Mouse (Mus musculus): ENCODE results near the gene Wdfy2.
"Not testable (repeated sequence)": the region's sequence is repeated elsewhere in the genome, so short reads cannot be mapped to it uniquely, and the experiment has no call there.

Wdfy2 gene

GRCm38 (mm10) chr14:62878634-62879430 lies 41.4 kb downstream of the Wdfy2 start:
- no peak for DNase-seq (ENCODE audit: low spot score in 2 of 2)

- DNase-seq (ENCODE audit: low spot score in 2 of 2): peak; percentile 89 to 91
Observed at GRCm38 (mm10) chr14:62879497-62879896, 42.0 kb downstream of the Wdfy2 start.

GRCm38 (mm10) chr14:62880084-62880851 lies 42.8 kb downstream of the Wdfy2 start:
- peak; percentile 62 to 75 for DNase-seq (ENCODE audit: low spot score in 2 of 2)

DNA sequence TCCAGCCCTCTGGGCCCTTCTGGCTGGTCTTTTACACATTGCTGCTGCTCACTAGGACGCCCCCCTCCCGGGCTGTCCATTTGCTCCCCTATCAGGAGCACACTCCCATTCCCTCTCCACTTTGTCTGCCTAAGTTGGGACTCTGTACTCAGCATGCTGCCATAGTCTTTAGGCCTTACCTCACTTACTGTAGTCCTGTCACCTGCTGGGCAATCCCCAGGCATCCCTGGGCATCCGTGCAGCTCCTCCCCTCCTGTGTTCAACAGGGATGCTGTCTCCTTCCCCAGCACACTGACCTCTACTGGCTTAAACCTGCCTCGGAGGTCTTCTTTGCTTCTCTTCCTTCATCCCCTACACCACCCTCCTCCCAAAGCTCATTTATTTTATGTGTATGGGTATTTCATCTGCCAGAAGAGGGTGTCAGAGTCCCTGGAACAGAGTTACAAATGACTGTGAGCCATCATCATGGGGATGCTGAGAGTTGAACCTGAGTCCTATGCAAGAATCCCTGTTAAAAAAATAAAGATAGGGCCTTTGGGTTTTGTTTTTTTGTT lies 44.7 kb downstream of the Wdfy2 start:
- no peak for DNase-seq (ENCODE audit: low spot score in 2 of 2)

DNA sequence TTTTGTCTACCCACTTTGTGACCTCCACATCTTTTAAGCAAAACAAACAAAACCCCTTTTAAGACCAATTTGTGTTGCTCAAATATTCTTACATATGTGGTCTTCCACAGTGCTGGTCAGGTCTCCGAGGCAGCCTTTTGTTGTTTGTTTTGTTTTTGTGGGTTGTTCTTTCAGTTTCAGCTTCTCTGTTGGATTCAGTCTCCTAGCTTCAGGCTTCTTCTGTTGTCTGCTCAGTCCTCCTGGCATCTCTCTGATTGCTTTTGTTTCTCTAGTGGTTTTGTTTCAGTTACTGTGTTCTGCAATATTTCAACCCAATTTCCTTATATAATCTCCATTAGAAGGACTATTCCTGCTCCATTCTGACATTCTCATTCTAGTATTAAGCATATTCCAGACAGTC lies 46.1 kb downstream of the Wdfy2 start:
- no peak for DNase-seq (ENCODE audit: low spot score in 2 of 2)

- DNase-seq (ENCODE audit: low spot score in 2 of 2): no peak
Observed at GRCm38 (mm10) chr14:62884171-62884570, 46.7 kb downstream of the Wdfy2 start.

DNA sequence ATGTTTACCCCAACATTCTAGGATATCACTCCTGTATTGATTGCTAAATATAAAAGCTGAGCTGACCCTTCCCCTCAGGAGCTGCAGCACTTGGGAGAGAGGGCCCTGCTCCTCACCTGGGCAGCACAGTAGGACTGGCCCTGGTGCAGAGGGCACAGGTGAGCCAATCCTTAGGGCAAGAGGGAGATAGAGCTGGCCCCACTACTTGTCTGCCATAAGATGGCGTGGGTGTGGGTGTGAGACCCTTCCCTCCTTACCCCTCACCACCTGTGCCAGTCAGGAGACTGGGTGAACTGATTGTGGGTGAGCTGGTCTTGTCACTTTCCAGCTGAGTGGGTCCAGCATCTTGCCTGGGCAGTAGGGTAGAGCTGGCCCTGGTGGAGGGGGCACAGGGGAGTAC lies 47.2 kb downstream of the Wdfy2 start:
- DNase-seq (ENCODE audit: low spot score in 2 of 2): no peak

GRCm38 (mm10) chr14:62885146-62885545 lies 47.7 kb downstream of the Wdfy2 start:
- DNase-seq (ENCODE audit: low spot score in 2 of 2): no peak

- no peak for DNase-seq (ENCODE audit: low spot score in 2 of 2)
Observed at GRCm38 (mm10) chr14:62891401-62891800, 53.9 kb downstream of the Wdfy2 start.

- peak; percentile 75 to 82 for DNase-seq (ENCODE audit: low spot score in 2 of 2)
Observed at GRCm38 (mm10) chr14:62892771-62893641, 55.5 kb downstream of the Wdfy2 start.

DNA sequence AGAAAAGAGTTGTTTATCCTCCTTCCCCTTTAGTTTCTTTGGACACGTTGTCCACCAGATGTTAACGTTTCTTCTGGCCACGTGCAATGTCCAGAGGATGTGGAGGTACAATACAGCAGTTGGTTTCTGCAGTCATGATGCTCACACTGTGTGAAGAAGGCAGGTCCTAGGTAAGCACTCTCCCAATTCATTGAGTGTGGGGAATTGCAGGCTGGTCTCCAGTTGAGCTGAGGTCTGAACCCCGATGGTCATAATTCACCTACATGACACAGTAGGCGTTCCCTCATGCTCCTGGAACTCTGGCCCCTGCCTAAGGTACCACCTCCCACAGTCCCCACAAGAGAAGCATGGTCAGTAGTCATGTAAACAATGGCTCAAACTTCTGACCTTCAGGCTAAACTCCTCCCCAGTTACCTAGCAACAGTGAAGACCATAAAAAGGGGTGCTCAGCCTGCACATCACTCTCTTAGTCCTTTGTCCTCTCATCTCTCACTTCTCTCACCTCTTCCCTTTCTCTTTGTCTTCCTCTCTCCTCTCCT lies 56.2 kb downstream of the Wdfy2 start:
- not testable (repeated sequence) for DNase-seq (ENCODE audit: low spot score in 2 of 2)

GRCm38 (mm10) chr14:62894924-62895840 lies 57.7 kb downstream of the Wdfy2 start:
- DNase-seq (ENCODE audit: low spot score in 2 of 2): no peak

DNA sequence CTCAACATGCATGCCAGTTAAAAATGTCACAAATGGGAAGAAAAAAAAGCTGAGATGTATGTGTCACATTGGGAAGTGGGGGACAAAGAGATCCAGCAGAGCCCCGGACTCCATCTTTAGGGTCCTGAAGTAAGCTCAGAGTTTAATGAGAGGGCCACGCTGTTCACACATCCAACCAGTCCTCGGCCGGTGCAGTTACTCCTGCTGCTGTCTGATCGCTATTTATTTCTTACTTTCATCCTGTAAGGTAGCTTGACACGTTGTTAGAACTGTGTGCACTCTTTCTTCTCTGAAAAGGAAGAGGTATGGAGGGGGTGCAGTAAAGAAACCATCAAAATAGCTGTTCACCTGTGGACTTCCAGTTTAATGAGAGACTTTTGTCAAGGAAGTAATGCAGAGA lies 60.6 kb downstream of the Wdfy2 start:
- DNase-seq (ENCODE audit: low spot score in 2 of 2): no peak

DNA sequence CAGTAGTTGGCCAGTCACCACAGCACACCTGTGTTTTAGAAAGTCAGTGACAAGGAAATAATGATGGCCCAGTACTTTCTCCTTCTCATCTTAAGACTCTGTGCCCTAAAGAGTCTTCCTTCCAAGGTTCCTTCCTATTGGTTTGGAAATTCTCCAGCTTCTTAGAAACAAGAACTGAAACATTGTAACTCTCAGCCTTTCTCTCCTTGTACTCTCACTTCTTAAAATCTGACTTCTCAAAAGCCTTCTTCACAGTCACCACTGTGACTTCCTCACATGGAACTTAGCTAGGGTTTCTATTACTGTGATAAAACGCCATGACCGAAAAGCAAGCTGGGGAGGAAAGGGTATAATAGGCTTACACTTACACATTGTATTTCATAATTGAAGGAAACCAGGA lies 70.4 kb downstream of the Wdfy2 start:
- no peak for DNase-seq (ENCODE audit: low spot score in 2 of 2)

GRCm38 (mm10) chr14:62908550-62908949 lies 71.1 kb downstream of the Wdfy2 start:
- no peak for DNase-seq (ENCODE audit: low spot score in 2 of 2)

DNA sequence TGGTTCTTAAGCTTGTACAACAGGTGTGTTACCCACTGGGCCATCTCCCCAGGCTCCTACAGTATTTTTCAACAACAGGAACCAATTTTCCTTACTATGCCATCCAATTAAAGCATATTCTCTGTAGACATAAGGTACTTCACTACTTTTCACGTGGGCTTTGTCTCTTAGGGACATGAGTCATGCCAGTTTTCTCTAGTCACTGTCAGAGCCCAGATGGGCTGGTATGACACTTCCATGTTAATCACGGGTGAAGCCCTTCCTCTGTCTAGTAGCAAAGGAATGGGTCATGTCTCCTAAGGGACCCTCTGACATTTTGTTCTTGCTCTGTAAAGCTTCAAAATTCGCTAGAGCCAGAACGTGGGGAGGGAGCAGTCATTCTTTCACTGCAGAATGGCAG lies 73.4 kb downstream of the Wdfy2 start:
- no peak for DNase-seq (ENCODE audit: low spot score in 2 of 2)

GRCm38 (mm10) chr14:62915146-62915685 lies 77.7 kb downstream of the Wdfy2 start:
- no peak for DNase-seq (ENCODE audit: low spot score in 2 of 2)

GRCm38 (mm10) chr14:62916488-62917034 lies 79.1 kb downstream of the Wdfy2 start:
- no peak for DNase-seq (ENCODE audit: low spot score in 2 of 2)

GRCm38 (mm10) chr14:62921401-62921800 lies 83.9 kb downstream of the Wdfy2 start:
- DNase-seq (ENCODE audit: low spot score in 2 of 2): no peak

DNA sequence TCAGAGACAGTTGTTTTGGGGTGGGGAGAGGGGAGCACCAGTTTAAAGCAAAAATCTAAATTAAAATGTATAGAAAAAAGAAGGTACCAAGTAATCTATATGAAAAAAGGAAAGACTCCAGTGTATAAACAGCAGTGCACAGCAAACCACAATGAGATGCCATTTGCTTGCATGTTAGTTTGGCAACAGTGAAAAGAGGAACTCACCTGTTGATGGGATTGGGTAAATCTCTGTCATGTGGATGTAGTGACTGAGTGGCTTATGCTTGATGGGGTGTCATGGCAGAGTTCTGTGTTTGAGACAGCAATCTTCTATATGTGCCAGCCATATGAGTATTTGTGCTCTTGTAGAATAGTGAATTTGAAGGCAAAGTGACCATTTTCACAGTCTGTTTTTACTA lies 85.2 kb downstream of the Wdfy2 start:
- no peak for DNase-seq (ENCODE audit: low spot score in 2 of 2)

Measured in right cerebral cortex, postnatal 10 days (tissue).